Mouse (Mus musculus): ENCODE measurements at regions not wholly inside any gene's neighbourhood (a gene's known extent, or its start where the extent isn't known, plus 50 kb on each side); places are given as distances from the start of the nearest gene placed in this dataset.

DNA sequence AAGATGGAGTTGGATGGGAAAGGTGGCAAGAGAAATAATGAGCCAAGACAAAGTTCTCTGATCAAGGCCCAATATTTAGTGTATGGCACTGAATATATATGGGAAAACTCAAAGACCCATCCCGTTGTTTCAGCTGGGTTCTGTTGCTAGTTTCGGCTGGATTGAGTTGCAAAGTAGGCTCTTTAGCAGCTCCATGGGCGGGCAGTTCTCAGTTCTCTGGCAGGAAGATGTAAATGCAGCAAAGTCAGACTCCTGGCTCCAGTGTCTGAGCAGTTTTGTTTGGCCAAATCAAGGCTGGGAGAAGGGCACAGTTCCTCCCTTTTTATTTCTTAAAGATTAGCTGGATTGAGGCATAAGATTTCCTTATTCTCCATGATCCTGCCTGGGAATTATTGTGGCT lies 909.0 kb upstream of the Gm12353 start:
- TF ChIP-seq NANOG (IDR thresholded peaks at IDR 0.05; ENCODE audit: borderline replicate concordance, low read length) (no peak), CTCF (conservative IDR thresholded peaks at IDR 0.05; ENCODE audit: low read length) (no peak), POU5F1 (IDR thresholded peaks at IDR 0.05; ENCODE audit: borderline replicate concordance, low read length) (no peak)
